Mouse (Mus musculus) hindbrain, postnatal 0 days (tissue): ENCODE data around the gene Gm20897. TPM values are rescaled to one million over a fixed set of nuclear protein-coding genes. Genes with fewer than 3 reads are reported as not detected.
"Not testable (repeated sequence)": the region's sequence is repeated elsewhere in the genome, so short reads cannot be mapped to it uniquely, and the experiment has no call there.

Source experiments
- ATAC-seq: fragments of 200-750 bp; cut with Nextera tagmentation; 2 replicates; pipeline ENCODE4 v1.8.0; 2017; ENCODE audit warnings: mild to moderate bottlenecking, moderate TSS enrichment, moderate library complexity
- DNase-seq: peaks from one replicate; pipeline ENCODE4 v3.0.0-alpha.2; 2015; ENCODE audit warnings: low spot score
- H3K27ac ChIP-seq: fragments of 300-500 bp; sonication (generic); 2 replicates; pipeline ENCODE4 v1.5.1; 2014; ENCODE audit warnings: mild to moderate bottlenecking
- H3K27me3 ChIP-seq: fragments of 300-500 bp; sonication (generic); 2 replicates; pipeline ENCODE4 v1.6.1; 2014; ENCODE audit warnings: low read length, mixed read lengths; ENCODE audit not compliant: insufficient read depth
- H3K36me3 ChIP-seq: fragments of 300-500 bp; sonication (generic); 2 replicates; pipeline ENCODE4 v1.6.1; 2014; ENCODE audit warnings: low read length, mixed read lengths; ENCODE audit not compliant: insufficient read depth
- H3K4me1 ChIP-seq: fragments of 300-500 bp; sonication (generic); 2 replicates; pipeline ENCODE4 v1.6.1; 2014; ENCODE audit warnings: antibody characterized with exemption, low read length, mixed read lengths; ENCODE audit not compliant: insufficient read depth
- H3K4me2 ChIP-seq: fragments of 300-500 bp; sonication (generic); 2 replicates; pipeline ENCODE4 v1.6.1; 2014; ENCODE audit warnings: low read depth, mild to moderate bottlenecking, low read length, moderate library complexity, mixed read lengths
- H3K4me3 ChIP-seq: fragments of 300-500 bp; sonication (generic); 2 replicates; pipeline ENCODE4 v1.5.1; 2014; ENCODE audit warnings: low read length
- H3K9ac ChIP-seq: fragments of 300-500 bp; sonication (generic); replicated peaks from 2 replicates; pipeline ENCODE4 v1.6.1; 2014; ENCODE audit warnings: mild to moderate bottlenecking, low read length, moderate library complexity, mixed read lengths
- H3K9me3 ChIP-seq: fragments of 300-500 bp; sonication (generic); 2 replicates; pipeline ENCODE4 v1.6.1; 2016; ENCODE audit warnings: low read length, mixed read lengths
- WGBS: fragments of 180-500 bp; shearing (Covaris S2); extraction: QIAGEN DNeasy Blood & Tissue Kit; methylation state at CpG from one replicate; pipeline ENCODE4 v1.1.7; 2014; 5-methylcytosine and 5-hydroxymethylcytosine counted together
- polyA plus RNA-seq: library from polyadenylated mRNA; unstranded; fragments of >200 nt; fragmentation: Nextera tagmentation; extraction: Ambion mirVana; gene quantifications from 2 replicates; pipeline ENCODE4 v1.2.1, GENCODE M21; 2015
- total RNA-seq: library from RNA; depleted of rRNA; stranded (reverse); fragments of >200 nt; gene quantifications from 2 replicates; pipeline ENCODE4 v1.2.3, GENCODE M21; 2014; rRNA removed

Gene Gm20897
- total RNA-seq, result not detected in 2 replicates
- polyA plus RNA-seq, result not detected in 2 replicates

- not testable (repeated sequence) for H3K4me1 ChIP-seq, H3K27me3 ChIP-seq, DNase-seq, H3K4me3 ChIP-seq, H3K9me3 ChIP-seq, ATAC-seq, H3K4me2 ChIP-seq, H3K36me3 ChIP-seq, H3K27ac ChIP-seq, H3K9ac ChIP-seq
- 20% methylated on average over 1 of the region's 6 CpGs for WGBS
These were observed at the start of gene Gm20897 for GRCm38 (mm10) chrY:38502138-38502537. Gm20897 (minus strand) TSS chrY:38502238.

Other genes with a start within 250 kb of the Gm20897 start
- not detected in 2 replicates for gene Gm21732, start 73.5 kb upstream of the Gm20897 start, total RNA-seq
- not detected in 2 replicates for gene Gm21732, start 73.5 kb upstream of the Gm20897 start, polyA plus RNA-seq